Mouse (Mus musculus) intestine, postnatal 0 days (tissue): ENCODE results near the gene Med17. TPM values are rescaled to one million over a fixed set of nuclear protein-coding genes. Genes with fewer than 3 reads are reported as not detected.

Experiments
- ATAC-seq: fragments of 200-750 bp; cut with Nextera tagmentation; 2 replicates; pipeline ENCODE4 v1.8.0; 2017; ENCODE audit warnings: mild to moderate bottlenecking, moderate TSS enrichment, moderate library complexity
- H3K27ac ChIP-seq: fragments of 300-500 bp; sonication (generic); 2 replicates; pipeline ENCODE4 v1.5.1; 2014; ENCODE audit warnings: mild to moderate bottlenecking, low read depth, low read length, moderate library complexity
- H3K27me3 ChIP-seq: fragments of 300-500 bp; sonication (generic); replicated peaks from 2 replicates; pipeline ENCODE4 v1.6.1; 2014; ENCODE audit warnings: low read length, mixed read lengths; ENCODE audit not compliant: control insufficient read depth, insufficient read depth
- H3K36me3 ChIP-seq: fragments of 300-500 bp; sonication (generic); 2 replicates; pipeline ENCODE4 v1.6.1; 2014; ENCODE audit warnings: mild to moderate bottlenecking, moderate library complexity; ENCODE audit not compliant: control insufficient read depth, insufficient read depth
- H3K4me1 ChIP-seq: fragments of 300-500 bp; sonication (generic); replicated peaks from 2 replicates; pipeline ENCODE4 v1.6.1; 2014; ENCODE audit warnings: antibody characterized with exemption, low read length, mixed read lengths; ENCODE audit not compliant: control insufficient read depth, insufficient read depth
- H3K4me2 ChIP-seq: fragments of 300-500 bp; sonication (generic); replicated peaks from 2 replicates; pipeline ENCODE4 v1.6.1; 2014; ENCODE audit warnings: low read depth, mild to moderate bottlenecking, moderate library complexity
- H3K4me3 ChIP-seq: fragments of 300-500 bp; sonication (generic); 2 replicates; pipeline ENCODE4 v1.5.1; 2014; ENCODE audit warnings: low read depth, low read length
- H3K9ac ChIP-seq: fragments of 300-500 bp; sonication (generic); 2 replicates; pipeline ENCODE4 v1.6.1; 2014; ENCODE audit warnings: mild to moderate bottlenecking, low read depth, low read length
- H3K9me3 ChIP-seq: fragments of 300-500 bp; sonication (generic); 2 replicates; pipeline ENCODE4 v1.6.1; 2016; ENCODE audit warnings: mixed run types; ENCODE audit not compliant: control insufficient read depth
- CTCF ChIP-seq: sonication (generic); IDR thresholded peaks from 2 replicates; pipeline ENCODE4 v1.5.1; 2016; ENCODE audit warnings: low read depth, mild to moderate bottlenecking, control low read depth, antibody characterized with exemption, moderate library complexity
- WGBS: fragments of 180-500 bp; shearing (Covaris S2); extraction: QIAGEN DNeasy Blood & Tissue Kit; methylation state at CpG from one replicate; pipeline ENCODE4 v1.1.7; 2014; 5-methylcytosine and 5-hydroxymethylcytosine counted together
- polyA plus RNA-seq: library from polyadenylated mRNA; unstranded; fragments of >200 nt; fragmentation: Nextera tagmentation; extraction: Ambion mirVana; gene quantifications from 2 replicates; pipeline ENCODE4 v1.2.1, GENCODE M21; 2015

Med17 gene
- polyA plus RNA-seq, 1 experiment from 2014 or later = 18.1 TPM

GRCm38 (mm10) chr9:15312054-15312735, 32.5 kb upstream of the Med17 start:
- Histone ChIP-seq H3K4me2 (no peak overlapping the region), H3K9ac (no peak overlapping the region), H3K27ac (no peak overlapping the region), H3K36me3 (peaks cover 61% of the 10 kb centered on the region), H3K27me3 (no peaks in the 10 kb centered on the region), H3K4me3 (no peak overlapping the region), H3K9me3 (no peaks in the 10 kb centered on the region), H3K4me1 (no peaks in the 10 kb centered on the region)
- ATAC-seq = no peak
- TF ChIP-seq CTCF = no peak
- 69% methylated on average over 2 of the region's 2 CpGs for WGBS

GRCm38 (mm10) chr9:15310179-15310578, 30.4 kb upstream of the Med17 start:
- H3K27ac ChIP-seq = no peak overlapping the region

GRCm38 (mm10) chr9:15309425-15309824, 29.7 kb upstream of the Med17 start:
- H3K4me2 ChIP-seq = peak overlapping the region; percentile 30; the same call in 1 of the 2 replicates
- H3K36me3 ChIP-seq = peaks cover 42% of the 10 kb centered on the region
- H3K27me3 ChIP-seq = no peaks in the 10 kb centered on the region
- no peak overlapping the region for H3K27ac ChIP-seq
- no peaks in the 10 kb centered on the region for H3K9me3 ChIP-seq
- WGBS = 39% methylated on average over 4 of the region's 4 CpGs
- no peak overlapping the region for H3K4me3 ChIP-seq
- no peak for ATAC-seq
- H3K4me1 ChIP-seq = no peaks in the 10 kb centered on the region
- H3K9ac ChIP-seq = no peak overlapping the region
- TF ChIP-seq CTCF = no peak

More at GRCm38 (mm10) chr9:15310179-15310578, 30.4 kb upstream of the Med17 start:
- H3K4me3 ChIP-seq = no peak overlapping the region
- no peaks in the 10 kb centered on the region for H3K4me1 ChIP-seq
- no peaks in the 10 kb centered on the region for H3K9me3 ChIP-seq
- no peak for TF ChIP-seq CTCF
- no peak overlapping the region for H3K9ac ChIP-seq
- H3K27me3 ChIP-seq = no peaks in the 10 kb centered on the region
- peaks cover 48% of the 10 kb centered on the region for H3K36me3 ChIP-seq
- H3K4me2 ChIP-seq = no peak overlapping the region
- WGBS = 63% methylated on average over 1 of the region's 1 CpGs
- no peak for ATAC-seq

- 32% methylated on average over 2 of the region's 2 CpGs for WGBS
- Histone ChIP-seq H3K4me3 (no peak overlapping the region), H3K9ac (no peak overlapping the region), H3K4me1 (no peaks in the 10 kb centered on the region), H3K4me2 (peak overlapping the region; percentile 82; the same call in 1 of the 2 replicates), H3K9me3 (no peaks in the 10 kb centered on the region), H3K27ac (no peak overlapping the region), H3K27me3 (no peaks in the 10 kb centered on the region), H3K36me3 (peaks cover 31% of the 10 kb centered on the region)
- no peak for ATAC-seq
- TF ChIP-seq CTCF = no peak
These were observed 28.5 kb upstream of the Med17 start for GRCm38 (mm10) chr9:15308254-15308653.

GRCm38 (mm10) chr9:15307257-15307656, 27.5 kb upstream of the Med17 start:
- no peak overlapping the region for H3K27ac ChIP-seq
- no peak for TF ChIP-seq CTCF

GRCm38 (mm10) chr9:15306398-15307119, 26.8 kb upstream of the Med17 start, which contains the start of gene 4931406C07Rik:
4931406C07Rik (minus strand) TSS chr9:15306448.
- peak; percentile 35 for ATAC-seq

More at GRCm38 (mm10) chr9:15307257-15307656, 27.5 kb upstream of the Med17 start:
- H3K4me2 ChIP-seq = peak overlapping the region; percentile 82
- H3K4me1 ChIP-seq = no peaks in the 10 kb centered on the region
- H3K36me3 ChIP-seq = peaks cover 23% of the 10 kb centered on the region
- H3K9me3 ChIP-seq = no peaks in the 10 kb centered on the region
- peak overlapping the region; percentile 80 for H3K9ac ChIP-seq
- 4% methylated on average over 6 of the region's 6 CpGs for WGBS
- no peak for ATAC-seq
- H3K4me3 ChIP-seq = peak overlapping the region; percentile 73
- no peaks in the 10 kb centered on the region for H3K27me3 ChIP-seq

More at GRCm38 (mm10) chr9:15306398-15307119, 26.8 kb upstream of the Med17 start, which contains the start of gene 4931406C07Rik:
- under 1% methylated on average over 35 of the region's 35 CpGs for WGBS
- Histone ChIP-seq H3K36me3 (peaks cover 18% of the 10 kb centered on the region), H3K27ac (peak within 1 kb of the TSS; percentile 81), H3K4me2 (peak within 1 kb of the TSS; percentile 82), H3K9me3 (no peaks in the 10 kb centered on the region), H3K27me3 (no peaks in the 10 kb centered on the region), H3K4me1 (no peaks in the 10 kb centered on the region), H3K4me3 (peak within 1 kb of the TSS; percentile 73), H3K9ac (peak within 1 kb of the TSS; percentile 80)
- no peak for TF ChIP-seq CTCF
